Mouse (Mus musculus) MEL-GATA-1-ER (cell line): ENCODE results near the gene Actn2.

ENCODE experiments used
- DNase-seq: peaks from one replicate; pipeline ENCODE4 v3.0.0-alpha.2; 2012; ENCODE audit warnings: low read depth; ENCODE audit errors: extremely low read depth

Gene Actn2

GRCm38 (mm10) chr13:12340183-12340975 is at the start of gene Actn2:
Gene Actn2, minus strand, starts transcription at chr13:12340760.
- DNase-seq = no peak

GRCm38 (mm10) chr13:12386286-12386685 is 45.7 kb upstream of the Actn2 start:
- DNase-seq = peak; percentile 36

- DNase-seq = no peak
Observed at GRCm38 (mm10) chr13:12384796-12385195, 44.2 kb upstream of the Actn2 start.

GRCm38 (mm10) chr13:12376778-12377177 is 36.2 kb upstream of the Actn2 start:
- no peak for DNase-seq

- DNase-seq = no peak
Observed at GRCm38 (mm10) chr13:12372755-12373154, 32.2 kb upstream of the Actn2 start.

GRCm38 (mm10) chr13:12369930-12370329 is 29.4 kb upstream of the Actn2 start:
- no peak for DNase-seq

- no peak for DNase-seq
Observed at GRCm38 (mm10) chr13:12369041-12369621, 28.6 kb upstream of the Actn2 start.

- DNase-seq = no peak
Observed at GRCm38 (mm10) chr13:12361486-12361885, 20.9 kb upstream of the Actn2 start.

GRCm38 (mm10) chr13:12357554-12357953 is 17.0 kb upstream of the Actn2 start:
- no peak for DNase-seq

GRCm38 (mm10) chr13:12356184-12356583 is 15.6 kb upstream of the Actn2 start:
- DNase-seq = peak; percentile 82

GRCm38 (mm10) chr13:12349197-12349824 is 8.8 kb upstream of the Actn2 start:
- no peak for DNase-seq

GRCm38 (mm10) chr13:12346837-12347236 is 6.3 kb upstream of the Actn2 start:
- DNase-seq = peak; percentile 42

- no peak for DNase-seq
Observed at GRCm38 (mm10) chr13:12341447-12341846, 887 bp upstream of the Actn2 start.

- no peak for DNase-seq
Observed at GRCm38 (mm10) chr13:12339446-12339845, 1.1 kb downstream of the Actn2 start.

- no peak for DNase-seq
Observed at GRCm38 (mm10) chr13:12337752-12338151, 2.8 kb downstream of the Actn2 start.

GRCm38 (mm10) chr13:12334016-12334415 is 6.5 kb downstream of the Actn2 start:
- no peak for DNase-seq

GRCm38 (mm10) chr13:12331528-12331927 is 9.0 kb downstream of the Actn2 start:
- DNase-seq = no peak

GRCm38 (mm10) chr13:12328392-12328791 is 12.2 kb downstream of the Actn2 start:
- no peak for DNase-seq

GRCm38 (mm10) chr13:12327577-12327976 is 13.0 kb downstream of the Actn2 start:
- no peak for DNase-seq

GRCm38 (mm10) chr13:12323076-12323625 is 17.4 kb downstream of the Actn2 start:
- DNase-seq = no peak

- no peak for DNase-seq
Observed at GRCm38 (mm10) chr13:12320148-12320547, 20.4 kb downstream of the Actn2 start.

- no peak for DNase-seq
Observed at GRCm38 (mm10) chr13:12318017-12318416, 22.5 kb downstream of the Actn2 start.
